Mouse (Mus musculus): ENCODE measurements around the gene Spata19. TPM values are rescaled to one million over a fixed set of nuclear protein-coding genes. Genes with fewer than 3 reads are reported as not detected.

The Spata19 gene
- not detected in 2 replicates for total RNA-seq (2012; rRNA removed)

DNA sequence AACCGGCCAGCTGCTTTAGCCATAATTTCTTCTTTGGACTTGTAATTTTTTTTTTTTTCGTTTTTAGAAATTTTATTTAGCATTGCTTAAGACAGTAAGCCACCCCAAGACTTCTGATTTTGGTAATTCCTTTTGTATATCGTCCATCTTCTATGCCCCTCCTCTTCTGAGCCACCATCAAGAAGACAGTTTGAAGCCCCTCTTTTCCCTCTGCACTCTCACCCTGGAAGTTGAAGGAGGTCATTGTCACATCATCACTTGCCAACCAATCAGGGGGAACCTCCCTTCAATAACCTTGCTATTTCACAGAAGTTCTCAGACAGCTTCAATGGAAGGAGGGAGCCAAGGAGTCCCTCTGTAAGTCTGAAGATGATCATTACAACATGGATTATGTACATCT, at the start of gene Spata19:
Spata19 (plus strand) TSS at position 301 of the 400 bp plus-strand sequence.
- H3K9me3 ChIP-seq (ENCODE audit: control insufficient read depth, insufficient read depth, low read depth, low read length) = no peaks in the 10 kb centered on the region
- H3K9ac ChIP-seq (ENCODE audit: insufficient read depth, low read depth, low read length, poor library complexity, severe bottlenecking) = no peak within 1 kb of the TSS
- no peak within 1 kb of the TSS for H3K27ac ChIP-seq (ENCODE audit: insufficient read depth, low read depth, low read length, poor library complexity, severe bottlenecking)
- H3K4me1 ChIP-seq (ENCODE audit: control insufficient read depth in 2 of 2, insufficient read depth in 2 of 2, low read length in 2 of 2, poor library complexity in 1 of 2) = no peaks in the 10 kb centered on the region
- no peak within 1 kb of the TSS for H3K4me3 ChIP-seq (ENCODE audit: insufficient read depth in 1 of 2, low read depth in 1 of 2, low read length in 2 of 2, poor library complexity in 1 of 2, severe bottlenecking in 1 of 2)
- no peak for DNase-seq (ENCODE audit: low read depth, low spot score)
- TF ChIP-seq ZC3H11A (IDR thresholded peaks at IDR 0.05; ENCODE audit: borderline replicate concordance, low read depth, low read length) (no peak), CHD2 (IDR thresholded peaks at IDR 0.05; ENCODE audit: low read depth, low read length) (no peak), HCFC1 (IDR thresholded peaks at IDR 0.05; ENCODE audit: borderline replicate concordance, insufficient read depth, low read length) (no peak), MAFK (IDR thresholded peaks at IDR 0.05; ENCODE audit: insufficient read depth, low read depth, low read length) (no peak), ZNF384 (IDR thresholded peaks at IDR 0.05; ENCODE audit: low read depth, low read length) (no peak)
- in situ Hi-C loops (cut with MboI; ENCODE audit: low sequenced_read_pairs in 2 of 2, unreplicated experiment in 2 of 2) = no loop called here
- H3K36me3 ChIP-seq (ENCODE audit: control insufficient read depth, insufficient read depth, low read length, poor library complexity, severe bottlenecking) = no peaks in the 10 kb centered on the region

GRCm38 (mm10) chr9:27353082-27353481, 43.5 kb upstream of the Spata19 start:
- Histone ChIP-seq H3K4me1 (ENCODE audit: control insufficient read depth in 2 of 2, insufficient read depth in 2 of 2, low read length in 2 of 2, poor library complexity in 1 of 2) (peaks cover 0 to 3% of the 10 kb centered on the region in 2 experiments; a peak in 1 of 4 replicates), H3K36me3 (ENCODE audit: control insufficient read depth, insufficient read depth, low read length, poor library complexity, severe bottlenecking) (peaks cover 12% of the 10 kb centered on the region), H3K27ac (ENCODE audit: insufficient read depth, low read depth, low read length, poor library complexity, severe bottlenecking) (no peak overlapping the region), H3K4me3 (ENCODE audit: insufficient read depth in 1 of 2, low read depth in 1 of 2, low read length in 2 of 2, poor library complexity in 1 of 2, severe bottlenecking in 1 of 2) (no peak overlapping the region), H3K9ac (ENCODE audit: insufficient read depth, low read depth, low read length, poor library complexity, severe bottlenecking) (no peak overlapping the region), H3K9me3 (ENCODE audit: control insufficient read depth, insufficient read depth, low read depth, low read length) (no peaks in the 10 kb centered on the region)
- in situ Hi-C loops (cut with MboI; ENCODE audit: low sequenced_read_pairs in 2 of 2, unreplicated experiment in 2 of 2) = no loop called here
- no peak for DNase-seq (ENCODE audit: low read depth, low spot score)
- TF ChIP-seq ZNF384 (IDR thresholded peaks at IDR 0.05; ENCODE audit: low read depth, low read length) = no peak

GRCm38 (mm10) chr9:27357893-27358292, 38.7 kb upstream of the Spata19 start:
- Histone ChIP-seq H3K27ac (ENCODE audit: insufficient read depth, low read depth, low read length, poor library complexity, severe bottlenecking) (no peak overlapping the region), H3K36me3 (ENCODE audit: control insufficient read depth, insufficient read depth, low read length, poor library complexity, severe bottlenecking) (peaks cover 2% of the 10 kb centered on the region), H3K9me3 (ENCODE audit: control insufficient read depth, insufficient read depth, low read depth, low read length) (no peaks in the 10 kb centered on the region), H3K4me1 (ENCODE audit: control insufficient read depth in 2 of 2, insufficient read depth in 2 of 2, low read length in 2 of 2, poor library complexity in 1 of 2) (peaks cover 0 to 3% of the 10 kb centered on the region in 2 experiments; a peak in 1 of 4 replicates), H3K9ac (ENCODE audit: insufficient read depth, low read depth, low read length, poor library complexity, severe bottlenecking) (no peak overlapping the region), H3K4me3 (ENCODE audit: insufficient read depth in 1 of 2, low read depth in 1 of 2, low read length in 2 of 2, poor library complexity in 1 of 2, severe bottlenecking in 1 of 2) (no peak overlapping the region)
- in situ Hi-C loops (cut with MboI; ENCODE audit: low sequenced_read_pairs in 2 of 2, unreplicated experiment in 2 of 2) = no loop called here
- DNase-seq (ENCODE audit: low read depth, low spot score) = no peak
- TF ChIP-seq CHD2 (IDR thresholded peaks at IDR 0.05; ENCODE audit: low read depth, low read length) (no peak), HCFC1 (IDR thresholded peaks at IDR 0.05; ENCODE audit: borderline replicate concordance, insufficient read depth, low read length) (no peak), MAFK (IDR thresholded peaks at IDR 0.05; ENCODE audit: insufficient read depth, low read depth, low read length) (no peak), ZC3H11A (IDR thresholded peaks at IDR 0.05; ENCODE audit: borderline replicate concordance, low read depth, low read length) (no peak), ZNF384 (IDR thresholded peaks at IDR 0.05; ENCODE audit: low read depth, low read length) (no peak)

DNA sequence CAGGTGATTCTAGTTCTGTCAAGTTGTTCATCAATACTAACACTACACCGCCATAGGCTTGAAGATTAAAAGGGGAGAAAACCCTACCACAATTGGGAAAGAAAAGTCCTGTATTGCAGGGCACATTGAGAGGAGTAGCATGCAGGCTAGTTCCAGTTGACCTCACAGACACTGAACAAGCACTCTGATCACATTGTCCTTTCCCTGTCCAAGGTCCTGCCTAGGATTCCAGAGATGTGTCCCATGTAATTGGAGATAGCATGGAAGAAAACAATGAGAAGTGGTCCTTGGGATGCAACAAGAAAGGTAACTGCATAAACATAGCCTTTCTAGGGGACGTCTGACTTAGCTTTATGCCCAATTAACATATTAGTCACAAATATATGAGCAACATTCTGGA, 29.4 kb upstream of the Spata19 start:
- Histone ChIP-seq H3K9ac (ENCODE audit: insufficient read depth, low read depth, low read length, poor library complexity, severe bottlenecking) (no peak overlapping the region), H3K9me3 (ENCODE audit: control insufficient read depth, insufficient read depth, low read depth, low read length) (no peaks in the 10 kb centered on the region), H3K36me3 (ENCODE audit: control insufficient read depth, insufficient read depth, low read length, poor library complexity, severe bottlenecking) (no peaks in the 10 kb centered on the region), H3K4me1 (ENCODE audit: control insufficient read depth in 2 of 2, insufficient read depth in 2 of 2, low read length in 2 of 2, poor library complexity in 1 of 2) (no peaks in the 10 kb centered on the region), H3K4me3 (ENCODE audit: insufficient read depth in 1 of 2, low read depth in 1 of 2, low read length in 2 of 2, poor library complexity in 1 of 2, severe bottlenecking in 1 of 2) (no peak overlapping the region), H3K27ac (ENCODE audit: insufficient read depth, low read depth, low read length, poor library complexity, severe bottlenecking) (no peak overlapping the region)
- in situ Hi-C loops (cut with MboI; ENCODE audit: low sequenced_read_pairs in 2 of 2, unreplicated experiment in 2 of 2) = no loop called here
- DNase-seq (ENCODE audit: low read depth, low spot score) = peak; percentile 54
- TF ChIP-seq ZC3H11A (IDR thresholded peaks at IDR 0.05; ENCODE audit: borderline replicate concordance, low read depth, low read length) (no peak), MAFK (IDR thresholded peaks at IDR 0.05; ENCODE audit: insufficient read depth, low read depth, low read length) (no peak), CHD2 (IDR thresholded peaks at IDR 0.05; ENCODE audit: low read depth, low read length) (no peak), HCFC1 (IDR thresholded peaks at IDR 0.05; ENCODE audit: borderline replicate concordance, insufficient read depth, low read length) (no peak), ZNF384 (IDR thresholded peaks at IDR 0.05; ENCODE audit: low read depth, low read length) (no peak)

GRCm38 (mm10) chr9:27369108-27369507, 27.5 kb upstream of the Spata19 start:
- TF ChIP-seq ZC3H11A (IDR thresholded peaks at IDR 0.05; ENCODE audit: borderline replicate concordance, low read depth, low read length) = no peak
- no peak for TF ChIP-seq CHD2 (IDR thresholded peaks at IDR 0.05; ENCODE audit: low read depth, low read length)
- no peak for TF ChIP-seq HCFC1 (IDR thresholded peaks at IDR 0.05; ENCODE audit: borderline replicate concordance, insufficient read depth, low read length)
- TF ChIP-seq MAFK (IDR thresholded peaks at IDR 0.05; ENCODE audit: insufficient read depth, low read depth, low read length) = no peak
- no peak for TF ChIP-seq ZNF384 (IDR thresholded peaks at IDR 0.05; ENCODE audit: low read depth, low read length)
- in situ Hi-C loops (cut with MboI; ENCODE audit: low sequenced_read_pairs in 2 of 2, unreplicated experiment in 2 of 2) = no loop called here

More at GRCm38 (mm10) chr9:27369108-27369507, 27.5 kb upstream of the Spata19 start:
- no peaks in the 10 kb centered on the region for H3K36me3 ChIP-seq (ENCODE audit: control insufficient read depth, insufficient read depth, low read length, poor library complexity, severe bottlenecking)
- no peak for DNase-seq (ENCODE audit: low read depth, low spot score)
- H3K4me1 ChIP-seq (ENCODE audit: control insufficient read depth in 2 of 2, insufficient read depth in 2 of 2, low read length in 2 of 2, poor library complexity in 1 of 2) = no peaks in the 10 kb centered on the region
- no peak overlapping the region for H3K4me3 ChIP-seq (ENCODE audit: insufficient read depth in 1 of 2, low read depth in 1 of 2, low read length in 2 of 2, poor library complexity in 1 of 2, severe bottlenecking in 1 of 2)
- no peak overlapping the region for H3K27ac ChIP-seq (ENCODE audit: insufficient read depth, low read depth, low read length, poor library complexity, severe bottlenecking)
- no peaks in the 10 kb centered on the region for H3K9me3 ChIP-seq (ENCODE audit: control insufficient read depth, insufficient read depth, low read depth, low read length)
- H3K9ac ChIP-seq (ENCODE audit: insufficient read depth, low read depth, low read length, poor library complexity, severe bottlenecking) = no peak overlapping the region
